Mouse (Mus musculus) liver, adult 2 months (tissue): ENCODE results near the gene Gng2.

ENCODE experiments used
- CTCF ChIP-seq: fragments of 200-500 bp; IDR thresholded peaks from 2 replicates; pipeline ENCODE4 v1.5.1; 2011; ENCODE audit warnings: low read depth, low read length, control low read depth
- POLR2A ChIP-seq: fragments of 200-500 bp; IDR thresholded peaks from 2 replicates; pipeline ENCODE4 v1.6.1; 2011; ENCODE audit warnings: low read length, control low read depth; ENCODE audit not compliant: insufficient read depth; ENCODE audit errors: extremely low read depth

- TF ChIP-seq CTCF (no peak), POLR2A (no peak)
Observed at GRCm38 (mm10) chr14:19905615-19906014, 71.8 kb downstream of the Gng2 start.
